Mouse (Mus musculus) bone marrow macrophage, adult 2 months (primary cell): Measurements from ENCODE around the gene Rreb1.

ENCODE experiments used
- CTCF ChIP-seq: IDR thresholded peaks from 2 replicates; pipeline ENCODE4 v1.5.1; 2012; ENCODE audit warnings: low read depth, mild to moderate bottlenecking, low read length, moderate library complexity
- POLR2A ChIP-seq: IDR thresholded peaks from 2 replicates; pipeline ENCODE4 v1.6.1; 2012; ENCODE audit warnings: mild to moderate bottlenecking, low read depth, low read length, borderline replicate concordance

- no peak for TF ChIP-seq POLR2A
- no peak for TF ChIP-seq CTCF
Measured at GRCm38 (mm10) chr13:37954318-37954717, 176.1 kb downstream of the Rreb1 start.
